Mouse (Mus musculus): ENCODE data around the gene BC005561. TPM values are rescaled to one million over a fixed set of nuclear protein-coding genes. Genes with fewer than 3 reads are reported as not detected.

The BC005561 gene
- polyA plus RNA-seq, 1 experiment from 2014 or later = 10.4 TPM

DNA sequence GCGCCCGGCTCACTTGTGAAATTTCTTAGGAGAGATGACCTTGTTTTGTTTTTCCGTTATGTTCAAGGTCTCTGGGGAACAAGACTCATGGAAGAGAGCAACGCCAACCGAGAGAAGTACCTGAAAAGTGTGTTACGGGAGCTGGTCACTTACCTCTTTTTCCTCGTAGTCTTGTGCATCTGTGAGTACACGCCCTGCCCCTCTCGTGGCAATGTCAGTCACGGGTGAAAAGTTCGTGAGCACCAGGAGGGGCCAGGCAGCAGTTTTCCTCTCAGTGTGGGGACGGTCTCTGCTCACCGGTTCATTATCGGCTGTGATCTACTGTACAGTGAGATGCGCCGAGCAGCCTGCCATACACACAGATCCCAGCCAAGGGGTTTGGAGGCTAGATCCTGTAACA, 41.3 kb upstream of the BC005561 start:
- H3K4me3 ChIP-seq (ENCODE audit: low read depth, low read length) = no peak overlapping the region
- DNase-seq (ENCODE audit: low spot score) (no peak), ATAC-seq (ENCODE audit: low read depth) (no peak)
- H3K9me3 ChIP-seq (ENCODE audit: control insufficient read depth, low read length) = no peaks in the 10 kb centered on the region
- H3K27ac ChIP-seq (replicated peaks; ENCODE audit: low read depth, low read length) = no peak overlapping the region
- 96% methylated on average over 16 of the region's 16 CpGs for whole genome bisulfite sequencing
- peaks cover 1% of the 10 kb centered on the region; the same call in 1 of the 2 replicates for H3K4me1 ChIP-seq (ENCODE audit: control insufficient read depth, insufficient read depth, low read length)
- no peak overlapping the region for H3K4me2 ChIP-seq (ENCODE audit: low read depth, low read length)
- no peak overlapping the region for H3K9ac ChIP-seq (ENCODE audit: low read depth, low read length)
- no peaks in the 10 kb centered on the region for H3K27me3 ChIP-seq (replicated peaks; ENCODE audit: control insufficient read depth, insufficient read depth, low read length)
- peaks cover 66% of the 10 kb centered on the region for H3K36me3 ChIP-seq (ENCODE audit: control insufficient read depth, insufficient read depth, low read length)

DNA sequence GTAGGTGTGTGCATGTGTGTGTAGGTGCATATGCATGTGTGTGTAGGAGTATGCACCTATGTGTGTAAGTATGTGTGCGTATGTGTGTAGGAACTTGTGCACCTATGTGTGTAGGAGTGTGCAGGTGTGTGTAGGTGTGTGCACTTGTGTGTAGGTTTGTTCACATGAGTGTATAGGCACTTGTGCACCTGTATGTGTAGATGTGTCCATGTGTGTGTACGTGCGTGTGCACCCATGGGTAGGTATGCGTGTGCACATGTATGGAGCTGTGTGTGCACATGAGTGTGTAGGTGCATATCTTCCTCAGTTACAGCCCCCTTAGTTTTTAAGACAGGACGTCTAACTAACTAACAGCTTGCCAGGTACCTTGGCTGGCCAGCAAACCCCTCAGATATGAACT, 39.6 kb upstream of the BC005561 start:
- Histone ChIP-seq H3K27me3 (replicated peaks; ENCODE audit: control insufficient read depth, insufficient read depth, low read length) (no peaks in the 10 kb centered on the region), H3K27ac (replicated peaks; ENCODE audit: low read depth, low read length) (no peak overlapping the region), H3K9ac (ENCODE audit: low read depth, low read length) (no peak overlapping the region), H3K4me3 (ENCODE audit: low read depth, low read length) (no peak overlapping the region), H3K4me2 (ENCODE audit: low read depth, low read length) (no peak overlapping the region), H3K4me1 (ENCODE audit: control insufficient read depth, insufficient read depth, low read length) (no peaks in the 10 kb centered on the region), H3K9me3 (ENCODE audit: control insufficient read depth, low read length) (no peaks in the 10 kb centered on the region), H3K36me3 (ENCODE audit: control insufficient read depth, insufficient read depth, low read length) (peaks cover 76% of the 10 kb centered on the region)
- no peak for DNase-seq (ENCODE audit: low spot score)
- WGBS = 83% methylated on average over 5 of the region's 5 CpGs
- no peak for ATAC-seq (ENCODE audit: low read depth)

GRCm38 (mm10) chr5:104470981-104471391, 37.2 kb upstream of the BC005561 start:
- WGBS = 87% methylated on average over 5 of the region's 5 CpGs
- DNase-seq (ENCODE audit: low spot score) = peak; percentile 29

GRCm38 (mm10) chr5:104472371-104472770, 35.8 kb upstream of the BC005561 start:
- Histone ChIP-seq H3K4me1 (ENCODE audit: control insufficient read depth, insufficient read depth, low read length) (no peaks in the 10 kb centered on the region), H3K36me3 (ENCODE audit: control insufficient read depth, insufficient read depth, low read length) (peaks cover 51% of the 10 kb centered on the region), H3K4me3 (ENCODE audit: low read depth, low read length) (no peak overlapping the region), H3K27me3 (replicated peaks; ENCODE audit: control insufficient read depth, insufficient read depth, low read length) (no peaks in the 10 kb centered on the region), H3K4me2 (ENCODE audit: low read depth, low read length) (no peak overlapping the region), H3K27ac (replicated peaks; ENCODE audit: low read depth, low read length) (no peak overlapping the region), H3K9me3 (ENCODE audit: control insufficient read depth, low read length) (no peaks in the 10 kb centered on the region), H3K9ac (ENCODE audit: low read depth, low read length) (no peak overlapping the region)
- ATAC-seq (ENCODE audit: low read depth) = no peak
- no peak for DNase-seq (ENCODE audit: low spot score)
- WGBS = 94% methylated on average over 8 of the region's 8 CpGs

More at GRCm38 (mm10) chr5:104470981-104471391, 37.2 kb upstream of the BC005561 start:
- 0 out of 2 replicates have a peak, but pooled peaks have one; percentile 12 for ATAC-seq (ENCODE audit: low read depth)
- H3K9ac ChIP-seq (ENCODE audit: low read depth, low read length) = no peak overlapping the region
- no peaks in the 10 kb centered on the region for H3K27me3 ChIP-seq (replicated peaks; ENCODE audit: control insufficient read depth, insufficient read depth, low read length)
- no peaks in the 10 kb centered on the region for H3K4me1 ChIP-seq (ENCODE audit: control insufficient read depth, insufficient read depth, low read length)
- no peak overlapping the region for H3K27ac ChIP-seq (replicated peaks; ENCODE audit: low read depth, low read length)
- H3K4me2 ChIP-seq (ENCODE audit: low read depth, low read length) = no peak overlapping the region
- H3K9me3 ChIP-seq (ENCODE audit: control insufficient read depth, low read length) = no peaks in the 10 kb centered on the region
- peaks cover 57% of the 10 kb centered on the region for H3K36me3 ChIP-seq (ENCODE audit: control insufficient read depth, insufficient read depth, low read length)
- no peak overlapping the region for H3K4me3 ChIP-seq (ENCODE audit: low read depth, low read length)

- Histone ChIP-seq H3K27me3 (replicated peaks; ENCODE audit: control insufficient read depth, insufficient read depth, low read length) (no peaks in the 10 kb centered on the region), H3K9me3 (ENCODE audit: control insufficient read depth, low read length) (no peaks in the 10 kb centered on the region), H3K36me3 (ENCODE audit: control insufficient read depth, insufficient read depth, low read length) (peaks cover 77% of the 10 kb centered on the region), H3K9ac (ENCODE audit: low read depth, low read length) (no peak overlapping the region), H3K4me3 (ENCODE audit: low read depth, low read length) (no peak overlapping the region), H3K27ac (replicated peaks; ENCODE audit: low read depth, low read length) (no peak overlapping the region), H3K4me1 (ENCODE audit: control insufficient read depth, insufficient read depth, low read length) (no peaks in the 10 kb centered on the region), H3K4me2 (ENCODE audit: low read depth, low read length) (no peak overlapping the region)
- WGBS = 91% methylated on average over 7 of the region's 7 CpGs
- DNase-seq (ENCODE audit: low spot score) (no peak), ATAC-seq (ENCODE audit: low read depth) (no peak)
Observed at GRCm38 (mm10) chr5:104480367-104480766, 27.8 kb upstream of the BC005561 start.

DNA sequence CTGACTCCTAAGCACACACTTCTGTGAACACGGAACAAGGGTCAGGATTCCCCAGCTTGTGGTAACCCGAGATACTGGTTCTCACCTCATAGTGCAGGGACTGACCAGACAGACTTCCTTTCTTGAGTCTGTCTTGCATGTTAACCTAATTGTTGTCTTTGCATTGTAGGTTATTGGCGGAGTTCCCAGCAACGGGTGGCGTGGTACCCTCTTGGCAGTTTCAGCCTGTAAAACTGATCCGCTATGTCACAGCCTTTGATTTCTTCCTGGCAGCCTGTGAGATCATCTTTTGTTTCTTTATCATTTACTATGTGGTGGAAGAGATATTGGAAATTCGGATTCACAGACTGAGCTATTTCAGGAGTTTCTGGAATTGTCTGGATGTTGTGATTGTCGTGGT, 25.3 kb upstream of the BC005561 start:
- Histone ChIP-seq H3K4me3 (ENCODE audit: low read depth, low read length) (no peak overlapping the region), H3K9me3 (ENCODE audit: control insufficient read depth, low read length) (no peaks in the 10 kb centered on the region), H3K9ac (ENCODE audit: low read depth, low read length) (no peak overlapping the region), H3K4me2 (ENCODE audit: low read depth, low read length) (no peak overlapping the region), H3K4me1 (ENCODE audit: control insufficient read depth, insufficient read depth, low read length) (no peaks in the 10 kb centered on the region), H3K27me3 (replicated peaks; ENCODE audit: control insufficient read depth, insufficient read depth, low read length) (no peaks in the 10 kb centered on the region), H3K27ac (replicated peaks; ENCODE audit: low read depth, low read length) (no peak overlapping the region), H3K36me3 (ENCODE audit: control insufficient read depth, insufficient read depth, low read length) (peaks cover 87% of the 10 kb centered on the region)
- WGBS = 80% methylated on average over 8 of the region's 8 CpGs
- DNase-seq (ENCODE audit: low spot score) = no peak
- ATAC-seq (ENCODE audit: low read depth) = no peak

- ATAC-seq (ENCODE audit: low read depth) = peak; percentile 12; the same call in 1 of the 2 replicates
- no peak overlapping the region for H3K4me3 ChIP-seq (ENCODE audit: low read depth, low read length)
- H3K36me3 ChIP-seq (ENCODE audit: control insufficient read depth, insufficient read depth, low read length) = peaks cover 92% of the 10 kb centered on the region
Observed at GRCm38 (mm10) chr5:104491561-104491960, 16.6 kb upstream of the BC005561 start.

DNA sequence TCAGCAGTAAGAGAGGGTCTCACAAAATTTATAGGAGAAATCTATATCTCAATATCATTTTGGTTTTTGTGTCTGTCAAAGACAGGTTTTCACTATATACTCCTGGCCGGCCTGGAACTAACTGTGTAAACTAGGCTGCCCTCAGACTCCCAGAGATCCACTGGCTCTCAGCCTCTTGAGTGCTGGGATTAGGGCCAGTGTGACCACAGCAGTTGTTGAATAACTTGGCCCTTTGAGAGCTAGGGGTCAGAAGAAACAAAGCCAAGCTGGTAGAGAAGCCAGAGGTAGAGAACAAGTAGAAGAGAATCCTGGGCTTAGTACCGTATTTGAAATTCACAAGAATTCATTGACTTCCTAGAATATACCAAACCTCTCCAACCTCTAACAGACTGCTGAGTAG, 3.3 kb upstream of the BC005561 start:
- Histone ChIP-seq H3K9me3 (ENCODE audit: control insufficient read depth, low read length) (no peaks in the 10 kb centered on the region), H3K4me3 (ENCODE audit: low read depth, low read length) (no peak overlapping the region), H3K4me1 (ENCODE audit: control insufficient read depth, insufficient read depth, low read length) (peaks cover 7% of the 10 kb centered on the region), H3K27me3 (replicated peaks; ENCODE audit: control insufficient read depth, insufficient read depth, low read length) (no peaks in the 10 kb centered on the region), H3K27ac (replicated peaks; ENCODE audit: low read depth, low read length) (no peak overlapping the region), H3K4me2 (ENCODE audit: low read depth, low read length) (no peak overlapping the region), H3K9ac (ENCODE audit: low read depth, low read length) (no peak overlapping the region), H3K36me3 (ENCODE audit: control insufficient read depth, insufficient read depth, low read length) (peaks cover 44% of the 10 kb centered on the region)
- DNase-seq (ENCODE audit: low spot score) = no peak
- WGBS = 92% methylated on average over 2 of the region's 2 CpGs
- no peak for ATAC-seq (ENCODE audit: low read depth)

More at GRCm38 (mm10) chr5:104491561-104491960, 16.6 kb upstream of the BC005561 start:
- Histone ChIP-seq H3K9me3 (ENCODE audit: control insufficient read depth, low read length) (no peaks in the 10 kb centered on the region), H3K4me2 (ENCODE audit: low read depth, low read length) (no peak overlapping the region), H3K4me1 (ENCODE audit: control insufficient read depth, insufficient read depth, low read length) (no peaks in the 10 kb centered on the region), H3K27me3 (replicated peaks; ENCODE audit: control insufficient read depth, insufficient read depth, low read length) (no peaks in the 10 kb centered on the region), H3K9ac (ENCODE audit: low read depth, low read length) (no peak overlapping the region), H3K27ac (replicated peaks; ENCODE audit: low read depth, low read length) (no peak overlapping the region)
- peak; percentile 19 for DNase-seq (ENCODE audit: low spot score)
- WGBS = 61% methylated on average over 5 of the region's 5 CpGs

GRCm38 (mm10) chr5:104507829-104508194, 340 bp upstream of the BC005561 start:
- DNase-seq (ENCODE audit: low spot score) = no peak
- ATAC-seq (ENCODE audit: low read depth) = peak; percentile 35; the same call in 1 of the 2 replicates
- H3K36me3 ChIP-seq (ENCODE audit: control insufficient read depth, insufficient read depth, low read length) = peaks cover 24% of the 10 kb centered on the region
- peaks cover 2% of the 10 kb centered on the region; the same call in 1 of the 2 replicates for H3K9me3 ChIP-seq (ENCODE audit: control insufficient read depth, low read length)
- peak overlapping the region; percentile 94; the same call in 1 of the 2 replicates for H3K9ac ChIP-seq (ENCODE audit: low read depth, low read length)
- H3K27me3 ChIP-seq (replicated peaks; ENCODE audit: control insufficient read depth, insufficient read depth, low read length) = no peaks in the 10 kb centered on the region
- H3K27ac ChIP-seq (replicated peaks; ENCODE audit: low read depth, low read length) = peak overlapping the region; percentile 2; the same call in 1 of the 2 replicates
- peaks cover 7% of the 10 kb centered on the region for H3K4me1 ChIP-seq (ENCODE audit: control insufficient read depth, insufficient read depth, low read length)
- peak overlapping the region; percentile 72 for H3K4me2 ChIP-seq (ENCODE audit: low read depth, low read length)
- peak overlapping the region; percentile 94 for H3K4me3 ChIP-seq (ENCODE audit: low read depth, low read length)
- WGBS = 0% methylated on average over 2 of the region's 2 CpGs

Data from embryonic facial prominence, embryonic 14.5 days (tissue).